Mouse (Mus musculus) intestine, embryonic 16.5 days (tissue): ENCODE data around the gene Rbp3. TPM values are rescaled to one million over a fixed set of nuclear protein-coding genes. Genes with fewer than 3 reads are reported as not detected.

Experiments used
- ATAC-seq: fragments of 200-750 bp; cut with Nextera tagmentation; 2 replicates; pipeline ENCODE4 v1.8.0; 2017; ENCODE audit warnings: moderate TSS enrichment, moderate library complexity
- H3K27ac ChIP-seq: fragments of 300-500 bp; sonication (generic); 2 replicates; pipeline ENCODE4 v1.5.1; 2014; ENCODE audit warnings: mild to moderate bottlenecking, low read length
- H3K27me3 ChIP-seq: fragments of 300-500 bp; sonication (generic); replicated peaks from 2 replicates; pipeline ENCODE4 v1.6.1; 2014; ENCODE audit warnings: low read length, control low read depth, mixed read lengths; ENCODE audit not compliant: control insufficient read depth, insufficient read depth
- H3K36me3 ChIP-seq: fragments of 300-500 bp; sonication (generic); 2 replicates; pipeline ENCODE4 v1.6.1; 2014; ENCODE audit warnings: low read length, control low read depth; ENCODE audit not compliant: control insufficient read depth, insufficient read depth
- H3K4me1 ChIP-seq: fragments of 300-500 bp; sonication (generic); 2 replicates; pipeline ENCODE4 v1.6.1; 2014; ENCODE audit warnings: low read length, control low read depth, mixed read lengths; ENCODE audit not compliant: control insufficient read depth, insufficient read depth
- H3K4me2 ChIP-seq: fragments of 300-500 bp; sonication (generic); 2 replicates; pipeline ENCODE4 v1.6.1; 2014; ENCODE audit warnings: low read depth, low read length, control low read depth
- H3K4me3 ChIP-seq: fragments of 300-500 bp; sonication (generic); 2 replicates; pipeline ENCODE4 v1.5.1; 2014; ENCODE audit warnings: mild to moderate bottlenecking, low read length
- H3K9ac ChIP-seq: fragments of 300-500 bp; sonication (generic); 2 replicates; pipeline ENCODE4 v1.6.1; 2014; ENCODE audit warnings: low read depth, low read length
- H3K9me3 ChIP-seq: fragments of 300-500 bp; sonication (generic); 2 replicates; pipeline ENCODE4 v1.6.1; 2016; ENCODE audit warnings: low read length, control low read depth; ENCODE audit not compliant: control insufficient read depth
- WGBS: fragments of 180-500 bp; shearing (Covaris S2); extraction: QIAGEN DNeasy Blood & Tissue Kit; methylation state at CpG from one replicate; pipeline ENCODE4 v1.1.7; 2014; 5-methylcytosine and 5-hydroxymethylcytosine counted together
- polyA plus RNA-seq: library from polyadenylated mRNA; unstranded; fragments of >200 nt; fragmentation: Nextera tagmentation; extraction: Ambion mirVana; gene quantifications from 2 replicates; pipeline ENCODE4 v1.2.1, GENCODE M21; 2015

The Rbp3 gene
- polyA plus RNA-seq, 1 experiment from 2014 or later = not detected

GRCm38 (mm10) chr14:33993521-33994289, 39.9 kb downstream of the Rbp3 start:
- 82% methylated on average over 6 of the region's 6 CpGs for WGBS
- H3K4me2 ChIP-seq = no peak overlapping the region
- ATAC-seq = no peak
- no peaks in the 10 kb centered on the region for H3K27me3 ChIP-seq
- no peak overlapping the region for H3K4me3 ChIP-seq
- no peaks in the 10 kb centered on the region for H3K4me1 ChIP-seq
- no peak overlapping the region for H3K27ac ChIP-seq
- H3K9ac ChIP-seq = no peak overlapping the region
- H3K36me3 ChIP-seq = no peaks in the 10 kb centered on the region
- H3K9me3 ChIP-seq = no peaks in the 10 kb centered on the region

GRCm38 (mm10) chr14:33997427-33997826, 43.6 kb downstream of the Rbp3 start:
- H3K9ac ChIP-seq = no peak overlapping the region
- H3K36me3 ChIP-seq = no peaks in the 10 kb centered on the region
- no peak overlapping the region for H3K27ac ChIP-seq
- 44% methylated on average over 6 of the region's 6 CpGs for WGBS
- H3K4me1 ChIP-seq = no peaks in the 10 kb centered on the region
- no peak for ATAC-seq
- H3K4me2 ChIP-seq = no peak overlapping the region
- H3K27me3 ChIP-seq = no peaks in the 10 kb centered on the region
- no peak overlapping the region for H3K4me3 ChIP-seq
- H3K9me3 ChIP-seq = no peaks in the 10 kb centered on the region

GRCm38 (mm10) chr14:34000076-34000475, 46.3 kb downstream of the Rbp3 start:
- H3K27me3 ChIP-seq = no peaks in the 10 kb centered on the region
- H3K9ac ChIP-seq = no peak overlapping the region
- ATAC-seq = no peak
- H3K9me3 ChIP-seq = no peaks in the 10 kb centered on the region
- no peaks in the 10 kb centered on the region for H3K4me1 ChIP-seq
- no peak overlapping the region for H3K27ac ChIP-seq
- no peaks in the 10 kb centered on the region for H3K36me3 ChIP-seq
- H3K4me2 ChIP-seq = no peak overlapping the region
- H3K4me3 ChIP-seq = no peak overlapping the region

GRCm38 (mm10) chr14:34001445-34001844, 47.6 kb downstream of the Rbp3 start:
- Histone ChIP-seq H3K9me3 (no peaks in the 10 kb centered on the region), H3K27ac (no peak overlapping the region), H3K4me3 (no peak overlapping the region), H3K4me2 (no peak overlapping the region), H3K9ac (no peak overlapping the region), H3K4me1 (no peaks in the 10 kb centered on the region), H3K36me3 (no peaks in the 10 kb centered on the region), H3K27me3 (no peaks in the 10 kb centered on the region)
- ATAC-seq = no peak

- no peak overlapping the region for H3K4me2 ChIP-seq
- H3K4me3 ChIP-seq = no peak overlapping the region
- H3K9me3 ChIP-seq = no peaks in the 10 kb centered on the region
- 82% methylated on average over 5 of the region's 5 CpGs for WGBS
- H3K36me3 ChIP-seq = no peaks in the 10 kb centered on the region
- H3K4me1 ChIP-seq = no peaks in the 10 kb centered on the region
- no peak for ATAC-seq
- H3K27me3 ChIP-seq = no peaks in the 10 kb centered on the region
- no peak overlapping the region for H3K9ac ChIP-seq
- H3K27ac ChIP-seq = no peak overlapping the region
These were observed 48.6 kb downstream of the Rbp3 start for GRCm38 (mm10) chr14:34002358-34002757.

Other genes with a start within 250 kb of the Rbp3 start
- gene Gdf10, start 30.4 kb upstream of the Rbp3 start, polyA plus RNA-seq = 6.6 and 6.9 TPM in 2 replicates
- 0.11 and 0.34 TPM in 2 replicates for gene Gdf2, start 13.0 kb upstream of the Rbp3 start, polyA plus RNA-seq
- gene Zfp488, start 24.8 kb downstream of the Rbp3 start, polyA plus RNA-seq = 0.12 TPM in 2 replicates
- gene Gm30083, start 61.2 kb downstream of the Rbp3 start, polyA plus RNA-seq = not detected in 2 replicates
- gene Gm5460, start 62.8 kb downstream of the Rbp3 start, polyA plus RNA-seq = not detected in 2 replicates
- gene Antxrl, start 98.7 kb downstream of the Rbp3 start, polyA plus RNA-seq = not detected in 2 replicates
- gene Anxa8, start 132.0 kb downstream of the Rbp3 start, polyA plus RNA-seq = 5.7 and 6.7 TPM in 2 replicates
- gene A630023A22Rik, start 148.8 kb downstream of the Rbp3 start, polyA plus RNA-seq = 0.24 and 0.98 TPM in 2 replicates
- 0.42 and 0.48 TPM in 2 replicates for gene Npy4r, start 198.5 kb downstream of the Rbp3 start, polyA plus RNA-seq
- gene Gprin2, start 247.7 kb downstream of the Rbp3 start, polyA plus RNA-seq = 0.26 and 0.27 TPM in 2 replicates